24 mouse cellular contexts compared by ENCODE assay signal in genomic region chr4:133082216-133082773, GRCm38 (mm10). TPM values are rescaled to one million over a fixed set of nuclear protein-coding genes. Genes with fewer than 3 reads are reported as not detected.
DNase-seq lines count a peak whose midpoint lies in the region; ATAC-seq and TF ChIP-seq lines count a peak whose summit lies in the region.
"Had no signal": no experiment of that assay in that cellular context is flagged by ENCODE, and none has a peak within 500 bp of the region (broad histone marks: within the 10 kb centered on the region; RNA-seq: fewer than 3 reads in every experiment).

No protein-coding gene starts in this region.

- TF ChIP-seq CTCF in liver, adult 2 months (IDR thresholded peaks at IDR 0.05; ENCODE audit: low read depth, low read length): no peak

- no peak overlapping the region for H3K9ac ChIP-seq in embryonic facial prominence, embryonic 14.5 days (ENCODE audit: low read depth, low read length)
- no peak overlapping the region for H3K9ac ChIP-seq in liver, adult 2 months (ENCODE audit: low read depth, low read length)
- no peak overlapping the region for H3K9ac ChIP-seq in liver, embryonic 12.5 days
- no peak overlapping the region for H3K9ac ChIP-seq in kidney, embryonic 16.5 days (replicated peaks; ENCODE audit: low read length)
- no peak overlapping the region for H3K9ac ChIP-seq in stomach, embryonic 16.5 days (ENCODE audit: low read length)
- no peak overlapping the region for H3K9ac ChIP-seq in intestine, embryonic 15.5 days
- H3K9ac ChIP-seq: embryonic facial prominence, embryonic 13.5 days; heart, embryonic 12.5 days; hindbrain, embryonic 14.5 days; limb, embryonic 12.5 days; liver, embryonic 15.5 days had no signal

- H3K36me3 ChIP-seq in embryonic facial prominence, embryonic 14.5 days (ENCODE audit: control insufficient read depth, insufficient read depth, low read length): peaks cover 33% of the 10 kb centered on the region
- H3K36me3 ChIP-seq in embryonic facial prominence, embryonic 10.5 days (replicated peaks): peaks cover 29% of the 10 kb centered on the region
- no peaks in the 10 kb centered on the region for H3K36me3 ChIP-seq in liver, adult 2 months (ENCODE audit: control insufficient read depth, insufficient read depth, low read length)
- peaks cover 6% of the 10 kb centered on the region; the same call in 1 of the 2 replicates for H3K36me3 ChIP-seq in liver, embryonic 12.5 days
- peaks cover 15% of the 10 kb centered on the region; the same call in 1 of the 2 replicates for H3K36me3 ChIP-seq in kidney, embryonic 16.5 days (ENCODE audit: insufficient read depth, low read length)
- H3K36me3 ChIP-seq in stomach, embryonic 16.5 days (ENCODE audit: control insufficient read depth, insufficient read depth, low read length): no peaks in the 10 kb centered on the region
- peaks cover 4% of the 10 kb centered on the region; the same call in 1 of the 2 replicates for H3K36me3 ChIP-seq in intestine, embryonic 15.5 days

- peak; percentile 52 for DNase-seq in embryonic facial prominence, embryonic 14.5 days (ENCODE audit: low spot score)
- no peak for DNase-seq in embryonic facial prominence, embryonic 10.5 days (ENCODE audit: low spot score)
- peak; percentile 56 for DNase-seq in liver, adult 2 months (ENCODE audit: extremely low read depth, low read depth, low spot score)
- no peak for DNase-seq in left cerebral cortex, postnatal 10 days (ENCODE audit: extremely low spot score in 1 of 2, low spot score in 2 of 2)
- DNase-seq: cerebellum, postnatal 10 days; heart, adult 11 months; heart, postnatal 36 days; midbrain, embryonic 14.5 days; right cerebral cortex, postnatal 25 days had no signal

- H3K79me2 ChIP-seq in liver, adult 2 months (ENCODE audit: control insufficient read depth, insufficient read depth, low read length): no peaks in the 10 kb centered on the region

- H3K27ac ChIP-seq in embryonic facial prominence, embryonic 14.5 days (replicated peaks; ENCODE audit: low read depth, low read length): no peak overlapping the region
- H3K27ac ChIP-seq in embryonic facial prominence, embryonic 10.5 days (replicated peaks): no peak overlapping the region
- no peak overlapping the region for H3K27ac ChIP-seq in liver, adult 2 months (replicated peaks; ENCODE audit: insufficient read depth, low read depth, low read length)
- no peak overlapping the region for H3K27ac ChIP-seq in liver, embryonic 12.5 days
- H3K27ac ChIP-seq in kidney, embryonic 16.5 days (ENCODE audit: low read length): peak overlapping the region; percentile 81
- 0 out of 2 replicates have a peak overlapping the region, but pooled peaks have one; percentile 8 for H3K27ac ChIP-seq in stomach, embryonic 16.5 days (ENCODE audit: low read length)
- no peak overlapping the region for H3K27ac ChIP-seq in intestine, embryonic 15.5 days
- H3K27ac ChIP-seq: embryonic facial prominence, embryonic 13.5 days; hindbrain, embryonic 14.5 days; limb, embryonic 12.5 days; liver, embryonic 15.5 days had no signal

- whole genome bisulfite sequencing in embryonic facial prominence, embryonic 14.5 days: 67% methylated on average over 6 of the region's 6 CpGs
- WGBS in embryonic facial prominence, embryonic 10.5 days: 88% methylated on average over 6 of the region's 6 CpGs
- 77% methylated on average over 6 of the region's 6 CpGs for WGBS in liver, adult 2 months
- whole genome bisulfite sequencing in liver, embryonic 12.5 days (ENCODE audit: insufficient replicate concordance): 79% methylated on average over 6 of the region's 6 CpGs
- WGBS in kidney, embryonic 16.5 days: 47% methylated on average over 6 of the region's 6 CpGs
- 82% methylated on average over 6 of the region's 6 CpGs for WGBS in stomach, embryonic 16.5 days
- 81% methylated on average over 6 of the region's 6 CpGs for WGBS in intestine, embryonic 15.5 days

- TF ChIP-seq POLR2A in liver, adult 2 months (IDR thresholded peaks at IDR 0.05; ENCODE audit: extremely low read depth, insufficient read depth, low read length): no peak

- intact Hi-C loops in left cerebral cortex, postnatal 10 days (cut with DNase I): no loop called here

- H3K9me3 ChIP-seq in embryonic facial prominence, embryonic 14.5 days (ENCODE audit: control insufficient read depth, low read length): no peaks in the 10 kb centered on the region
- no peaks in the 10 kb centered on the region for H3K9me3 ChIP-seq in embryonic facial prominence, embryonic 10.5 days
- no peaks in the 10 kb centered on the region for H3K9me3 ChIP-seq in liver, embryonic 12.5 days (replicated peaks)
- H3K9me3 ChIP-seq in kidney, embryonic 16.5 days (ENCODE audit: low read length): no peaks in the 10 kb centered on the region
- H3K9me3 ChIP-seq in stomach, embryonic 16.5 days (replicated peaks; ENCODE audit: control insufficient read depth, low read length): no peaks in the 10 kb centered on the region
- no peaks in the 10 kb centered on the region for H3K9me3 ChIP-seq in intestine, embryonic 15.5 days
- H3K9me3 ChIP-seq: embryonic facial prominence, embryonic 13.5 days; G1E; heart, embryonic 12.5 days; limb, embryonic 12.5 days; liver, embryonic 15.5 days had no signal

- no peaks in the 10 kb centered on the region for H3K27me3 ChIP-seq in embryonic facial prominence, embryonic 14.5 days (replicated peaks; ENCODE audit: control insufficient read depth, insufficient read depth, low read length)
- H3K27me3 ChIP-seq in embryonic facial prominence, embryonic 10.5 days (replicated peaks; ENCODE audit: low read depth, poor library complexity, severe bottlenecking): peaks cover 32% of the 10 kb centered on the region
- no peaks in the 10 kb centered on the region for H3K27me3 ChIP-seq in liver, adult 2 months (ENCODE audit: control insufficient read depth, insufficient read depth, low read length)
- peaks cover 31% of the 10 kb centered on the region for H3K27me3 ChIP-seq in liver, embryonic 12.5 days (replicated peaks)
- no peaks in the 10 kb centered on the region for H3K27me3 ChIP-seq in kidney, embryonic 16.5 days (ENCODE audit: insufficient read depth, low read length)
- no peaks in the 10 kb centered on the region for H3K27me3 ChIP-seq in stomach, embryonic 16.5 days (ENCODE audit: control insufficient read depth, insufficient read depth, low read length)
- H3K27me3 ChIP-seq in intestine, embryonic 15.5 days (replicated peaks): no peaks in the 10 kb centered on the region
- H3K27me3 ChIP-seq: embryonic facial prominence, embryonic 13.5 days; heart, embryonic 12.5 days; limb, embryonic 12.5 days had no signal

- no peak overlapping the region for H3K4me3 ChIP-seq in embryonic facial prominence, embryonic 14.5 days (ENCODE audit: low read depth, low read length)
- H3K4me3 ChIP-seq in embryonic facial prominence, embryonic 10.5 days: no peak overlapping the region
- no peak overlapping the region for H3K4me3 ChIP-seq in liver, adult 2 months (ENCODE audit: insufficient read depth, low read depth, low read length)
- H3K4me3 ChIP-seq in liver, embryonic 12.5 days: no peak overlapping the region
- H3K4me3 ChIP-seq in kidney, embryonic 16.5 days (ENCODE audit: low read length): no peak overlapping the region
- H3K4me3 ChIP-seq in stomach, embryonic 16.5 days (replicated peaks; ENCODE audit: low read length): no peak overlapping the region
- no peak overlapping the region for H3K4me3 ChIP-seq in intestine, embryonic 15.5 days (replicated peaks)
- H3K4me3 ChIP-seq: embryonic facial prominence, embryonic 13.5 days; heart, embryonic 12.5 days; limb, embryonic 12.5 days; liver, embryonic 15.5 days; myocyte had no signal

- no peak for ATAC-seq in embryonic facial prominence, embryonic 14.5 days (ENCODE audit: low read depth)
- no peak for ATAC-seq in liver, embryonic 12.5 days
- ATAC-seq in kidney, embryonic 16.5 days (ENCODE audit: low FRiP score, low TSS enrichment): no peak
- no peak for ATAC-seq in stomach, embryonic 16.5 days (ENCODE audit: insufficient read depth, low FRiP score)
- no peak for ATAC-seq in intestine, embryonic 15.5 days
- ATAC-seq: activated CD4-positive, CD25-positive, alpha-beta regulatory T cell, adult 4 months; CD4-positive, CD25-positive, alpha-beta regulatory T cell, adult 4 months; intestine, postnatal 0 days; lung, postnatal 0 days had no signal

- H3K4me2 ChIP-seq in embryonic facial prominence, embryonic 14.5 days (ENCODE audit: low read depth, low read length): no peak overlapping the region
- no peak overlapping the region for H3K4me2 ChIP-seq in liver, embryonic 12.5 days
- no peak overlapping the region for H3K4me2 ChIP-seq in kidney, embryonic 16.5 days (replicated peaks; ENCODE audit: low read depth, low read length)
- H3K4me2 ChIP-seq in stomach, embryonic 16.5 days (ENCODE audit: low read depth, low read length): no peak overlapping the region
- no peak overlapping the region for H3K4me2 ChIP-seq in intestine, embryonic 15.5 days (replicated peaks)
- H3K4me2 ChIP-seq: embryonic facial prominence, embryonic 13.5 days; heart, embryonic 12.5 days; hindbrain, embryonic 14.5 days; limb, embryonic 12.5 days; liver, embryonic 15.5 days had no signal

- H3K4me1 ChIP-seq in embryonic facial prominence, embryonic 14.5 days (ENCODE audit: control insufficient read depth, insufficient read depth, low read length): peaks cover 22% of the 10 kb centered on the region
- H3K4me1 ChIP-seq in embryonic facial prominence, embryonic 10.5 days: peaks cover 51% of the 10 kb centered on the region
- H3K4me1 ChIP-seq in liver, adult 2 months (ENCODE audit: control insufficient read depth, insufficient read depth, low read length): peaks cover 14% of the 10 kb centered on the region
- H3K4me1 ChIP-seq in liver, embryonic 12.5 days: peaks cover 56% of the 10 kb centered on the region
- H3K4me1 ChIP-seq in kidney, embryonic 16.5 days (ENCODE audit: insufficient read depth, low read length): peaks cover 50% of the 10 kb centered on the region
- H3K4me1 ChIP-seq in stomach, embryonic 16.5 days (ENCODE audit: control insufficient read depth, insufficient read depth, low read length): peaks cover 49% of the 10 kb centered on the region
- H3K4me1 ChIP-seq in intestine, embryonic 15.5 days (replicated peaks): peaks cover 48% of the 10 kb centered on the region

RNA-seq across cellular contexts. Expression of gene Wasf2, which starts 48.0 kb away (rescaled TPM):
- polyA plus RNA-seq in embryonic facial prominence, embryonic 14.5 days (2014; fragmentation: Nextera tagmentation; extraction: Ambion mirVana): 83.4 and 92.4 TPM in 2 replicates
- polyA plus RNA-seq in embryonic facial prominence, embryonic 10.5 days (2016; fragmentation: Nextera tagmentation; extraction: Ambion mirVana): 66.7 and 73.0 TPM in 2 replicates
- total RNA-seq in liver, adult 2 months (2014; rRNA removed): 6.0 and 10.7 TPM in 2 replicates
- polyA plus RNA-seq in liver, adult 2 months (2012; rRNA removed): 12.3 and 17.0 TPM in 2 replicates
- polyA plus RNA-seq in liver, embryonic 12.5 days (2016; fragmentation: Nextera tagmentation; extraction: Ambion mirVana): 35.9 and 42.2 TPM in 2 replicates
- polyA plus RNA-seq in kidney, embryonic 16.5 days (2015; fragmentation: Nextera tagmentation; extraction: Ambion mirVana): 77.4 and 102 TPM in 2 replicates
- 84.3 and 98.6 TPM in 2 replicates for polyA plus RNA-seq in stomach, embryonic 16.5 days (2015; fragmentation: Nextera tagmentation; extraction: Ambion mirVana)
- 10 to 100 TPM; 23.9 to 38.5 TPM for total RNA-seq in left cerebral cortex, postnatal 10 days (2021)
- polyA plus RNA-seq in intestine, embryonic 15.5 days (2015; fragmentation: Nextera tagmentation; extraction: Ambion mirVana): 92.5 and 115 TPM in 2 replicates

Comparison
In these comparisons a context has a peak if more than half of its experiments do, and no peak if none do; other contexts are left out.
1. DNase-seq: peak in embryonic facial prominence, embryonic 14.5 days (single experiment) and liver, adult 2 months (single experiment); none in embryonic facial prominence, embryonic 10.5 days (single experiment) and left cerebral cortex, postnatal 10 days (0 of 2).
2. H3K27ac ChIP-seq: peak in kidney, embryonic 16.5 days (single experiment) and stomach, embryonic 16.5 days (single experiment); none in embryonic facial prominence, embryonic 14.5 days (single experiment), embryonic facial prominence, embryonic 10.5 days (single experiment), liver, adult 2 months (single experiment), liver, embryonic 12.5 days (single experiment) and intestine, embryonic 15.5 days (single experiment).